ENCODE assay signal across 13 mouse cellular contexts in the genomic region with DNA sequence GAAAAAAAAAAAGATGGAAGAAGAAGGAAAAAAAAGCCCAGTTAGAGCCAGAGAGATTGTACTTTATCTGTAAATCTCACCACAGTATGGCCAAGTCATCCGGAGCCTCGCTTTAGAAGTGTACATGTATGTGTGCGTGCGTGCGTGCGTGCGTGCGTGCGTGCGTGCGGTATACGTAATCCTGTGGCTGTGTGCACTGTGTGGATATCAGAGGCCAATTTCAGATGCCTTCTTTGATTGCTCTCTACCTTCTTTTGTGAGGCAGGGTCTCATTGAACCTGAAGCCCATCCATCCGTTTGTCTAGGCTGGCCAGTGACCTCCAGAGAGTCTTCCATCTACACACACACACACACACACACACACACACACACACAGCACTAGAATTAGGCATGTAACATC.
"Had no signal": no experiment of that assay in that cellular context is flagged by ENCODE, and none has a peak within 500 bp of the region (broad histone marks: within the 10 kb centered on the region; RNA-seq: fewer than 3 reads in every experiment).

No protein-coding gene starts in this region.

- H3K27ac ChIP-seq: lung, embryonic 15.5 days; midbrain, embryonic 10.5 days; midbrain, embryonic 13.5 days; midbrain, embryonic 15.5 days; neural tube, embryonic 12.5 days; stomach, embryonic 15.5 days; stomach, postnatal 0 days had no signal

- H3K9ac ChIP-seq: lung, embryonic 15.5 days; midbrain, embryonic 13.5 days; midbrain, embryonic 15.5 days; neural tube, embryonic 12.5 days; stomach, embryonic 15.5 days had no signal

- H3K9me3 ChIP-seq: lung, embryonic 15.5 days; midbrain, embryonic 10.5 days; midbrain, embryonic 13.5 days; midbrain, embryonic 15.5 days; neural tube, embryonic 12.5 days; stomach, embryonic 15.5 days had no signal

- ATAC-seq: midbrain, embryonic 13.5 days; midbrain, embryonic 15.5 days had no signal

- H3K4me1 ChIP-seq: lung, embryonic 15.5 days; midbrain, embryonic 15.5 days had no signal

- H3K4me2 ChIP-seq: lung, embryonic 15.5 days; midbrain, embryonic 13.5 days; midbrain, embryonic 15.5 days; neural tube, embryonic 12.5 days; stomach, embryonic 15.5 days had no signal

- DNase-seq: lung, adult 2 months; lung, postnatal 4 days; right cerebral cortex, postnatal 14 days; thymus, adult 2 months; thymus, postnatal 25 days; thymus, postnatal 4 days had no signal

- H3K27me3 ChIP-seq: lung, embryonic 15.5 days; midbrain, embryonic 13.5 days; midbrain, embryonic 15.5 days; neural tube, embryonic 12.5 days; stomach, embryonic 15.5 days had no signal

- H3K4me3 ChIP-seq: lung, embryonic 15.5 days; midbrain, embryonic 10.5 days; midbrain, embryonic 13.5 days; midbrain, embryonic 15.5 days; neural tube, embryonic 12.5 days; stomach, embryonic 15.5 days had no signal
